Mouse (Mus musculus): ENCODE results near the gene Parp12.

Parp12 gene

GRCm38 (mm10) chr6:39057161-39057560 is 61.0 kb downstream of the Parp12 start:
- DNase-seq, result no peak

- DNase-seq, result no peak
These were observed 62.3 kb downstream of the Parp12 start for GRCm38 (mm10) chr6:39055831-39056261.

GRCm38 (mm10) chr6:39054878-39055508 is 63.2 kb downstream of the Parp12 start:
- no peak for DNase-seq

DNA sequence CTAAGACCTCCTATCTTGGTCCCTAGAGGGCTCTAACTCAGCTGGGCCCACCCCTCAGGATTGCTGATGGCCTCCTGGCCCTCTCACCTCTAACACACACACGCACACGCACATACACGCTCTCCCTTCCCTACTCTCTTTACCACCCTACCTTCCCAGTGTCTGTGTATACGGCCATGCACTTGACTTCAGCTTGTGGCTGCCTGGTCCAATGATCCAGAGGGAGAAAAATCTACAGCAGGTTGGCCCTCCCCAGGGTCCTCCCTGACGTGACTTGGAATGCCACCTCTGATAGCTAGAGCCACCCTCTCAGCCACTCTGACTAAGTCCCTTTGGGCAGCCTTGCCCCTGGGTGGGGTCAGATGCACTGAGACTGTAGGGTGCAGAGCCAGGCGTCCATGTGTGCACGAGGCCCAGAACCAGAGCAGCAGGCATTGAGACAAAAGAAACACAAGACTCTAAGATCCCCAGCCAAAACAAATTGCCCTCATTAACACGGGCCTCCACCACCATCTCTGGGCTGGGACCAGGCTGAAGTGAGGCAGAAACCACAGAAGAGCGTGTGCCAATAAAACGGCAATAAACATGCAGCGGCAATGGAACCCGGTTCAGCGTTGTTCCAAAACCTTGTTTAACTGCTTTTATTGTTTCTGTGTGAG is 63.8 kb downstream of the Parp12 start:
- DNase-seq, result no peak

DNA sequence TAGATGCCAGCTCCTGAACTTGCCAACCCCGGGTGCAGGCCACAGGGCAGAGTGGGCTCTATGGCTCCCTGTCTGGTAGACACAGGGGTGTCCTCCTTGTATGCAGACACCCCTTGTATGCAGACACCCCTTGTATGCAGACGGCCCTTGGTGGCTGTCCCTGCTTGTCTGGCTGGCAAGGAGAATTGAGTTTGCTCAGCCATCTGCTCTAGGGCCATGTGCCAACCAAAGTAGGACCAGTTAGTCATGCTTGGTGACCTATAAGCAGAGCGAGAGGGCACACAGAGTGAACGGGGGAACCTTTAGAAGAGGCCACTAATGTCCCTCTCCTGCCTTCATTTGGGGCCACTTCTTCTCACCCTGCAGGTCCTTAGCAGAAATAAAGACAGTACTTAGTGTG is 65.5 kb downstream of the Parp12 start:
- DNase-seq, result no peak

DNA sequence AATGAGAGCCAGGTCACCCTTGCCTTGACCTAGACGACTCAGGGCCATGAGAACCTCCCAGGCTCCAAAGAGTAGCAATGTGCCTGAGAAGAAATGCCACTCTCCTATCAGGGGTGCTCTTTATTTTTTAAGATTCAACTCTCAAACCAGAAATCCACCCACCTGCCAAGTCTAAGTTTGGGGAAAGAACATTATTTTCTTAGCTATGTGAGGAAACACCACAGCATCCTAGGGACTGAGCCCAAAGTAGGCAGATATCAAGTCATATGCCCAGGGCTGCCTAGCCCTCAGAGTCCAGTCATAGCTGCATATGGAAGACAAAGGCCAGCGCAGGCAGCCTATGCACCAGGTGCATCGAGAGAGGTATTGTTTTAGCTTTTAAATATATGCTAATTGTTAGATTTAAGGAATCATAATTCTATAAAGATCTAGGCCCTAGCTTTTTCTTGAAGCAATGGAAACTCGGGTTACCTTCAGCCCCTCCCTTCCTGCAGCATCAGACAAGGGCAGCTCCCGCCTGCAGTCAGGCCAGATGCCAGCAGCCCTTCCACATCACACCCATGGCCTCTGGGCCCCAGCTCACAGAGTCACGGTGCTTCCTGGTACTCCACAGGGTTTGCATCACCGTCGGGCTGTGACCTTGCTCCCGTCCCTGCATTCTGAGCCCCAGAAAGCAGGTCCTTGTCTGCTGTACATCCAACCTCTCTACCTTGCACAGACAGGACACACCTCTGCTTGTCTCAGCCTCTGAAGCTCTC is 66.2 kb downstream of the Parp12 start:
- DNase-seq, result no peak

DNA sequence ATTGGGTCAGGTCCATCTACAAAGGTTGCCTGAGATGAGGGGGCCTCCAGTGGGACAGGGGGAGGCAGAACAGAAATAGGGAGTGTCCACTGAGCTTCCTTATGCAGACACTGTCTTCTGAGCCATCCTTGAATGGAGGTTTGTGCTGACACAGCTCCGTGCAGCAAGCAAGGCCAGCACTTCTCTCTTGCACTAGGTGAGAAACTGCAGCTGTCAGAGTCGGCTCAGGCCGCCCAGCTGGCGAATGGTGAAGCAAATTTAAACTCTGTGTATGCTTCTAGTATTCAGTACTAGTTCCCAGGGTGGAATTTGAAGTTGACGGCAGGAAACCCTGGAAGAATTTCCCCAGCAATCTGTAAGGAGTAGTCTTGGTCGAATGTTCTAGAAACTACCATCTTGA is 67.3 kb downstream of the Parp12 start:
- DNase-seq, result no peak

DNA sequence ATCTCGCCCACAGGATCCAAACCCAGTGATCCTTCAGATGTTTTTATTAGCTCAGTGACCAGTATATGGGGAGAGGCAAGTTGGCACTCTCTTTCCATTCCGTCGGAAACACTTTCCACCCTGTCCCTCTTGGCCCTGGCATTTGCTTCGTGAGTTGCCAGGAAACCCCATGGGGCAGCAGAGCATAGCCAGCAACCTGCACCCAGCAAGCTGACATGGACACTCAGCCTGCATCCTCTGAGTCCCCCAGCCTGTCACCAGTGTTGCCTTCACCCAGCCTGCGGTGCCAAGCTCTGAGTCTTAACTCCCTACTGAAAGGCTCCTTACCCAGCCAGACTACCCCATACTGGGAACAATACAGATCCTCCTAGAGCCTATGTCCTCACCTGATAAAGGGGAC is 69.0 kb downstream of the Parp12 start:
- DNase-seq, result no peak

DNA sequence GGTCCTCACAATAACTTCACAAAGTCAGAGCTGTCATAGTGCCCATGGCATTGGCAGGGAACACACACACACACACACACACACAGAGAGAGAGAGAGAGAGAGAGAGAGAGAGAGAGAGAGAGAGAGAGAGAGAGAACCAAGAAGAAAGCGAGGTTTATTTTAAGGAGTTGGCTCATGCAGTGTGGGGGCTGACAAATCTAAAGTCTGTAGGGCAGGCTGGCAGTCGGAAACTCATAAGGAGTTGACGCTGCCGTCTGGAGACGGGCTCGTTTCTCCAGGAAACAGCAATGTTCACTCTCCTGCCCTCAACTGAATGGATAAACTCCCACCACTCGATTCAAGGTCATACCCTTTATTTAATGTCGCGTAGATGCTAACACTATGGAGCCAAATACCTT is 77.7 kb downstream of the Parp12 start:
- DNase-seq, result no peak

Measured in retina, postnatal 1 day (tissue).